Mouse (Mus musculus): ENCODE measurements around the gene Cyp1a1. TPM values are rescaled to one million over a fixed set of nuclear protein-coding genes. Genes with fewer than 3 reads are reported as not detected.

Gene Cyp1a1
- under 1 TPM; 0.12 to 0.15 TPM for total RNA-seq (2021)

GRCm38 (mm10) chr9:57687751-57688150 is at the start of gene Cyp1a1:
TSS of gene Cyp1a1 (plus strand) at chr9:57687928.
- no peak for DNase-seq

GRCm38 (mm10) chr9:57638651-57639459 is 48.9 kb upstream of the Cyp1a1 start:
- DNase-seq = no peak

- no peak for DNase-seq
Observed at GRCm38 (mm10) chr9:57639661-57640328, 47.9 kb upstream of the Cyp1a1 start.

GRCm38 (mm10) chr9:57640384-57640783 is 47.3 kb upstream of the Cyp1a1 start:
- DNase-seq = no peak

- DNase-seq = no peak
Observed at GRCm38 (mm10) chr9:57641022-57641421, 46.7 kb upstream of the Cyp1a1 start.

- DNase-seq = no peak
Observed at GRCm38 (mm10) chr9:57641775-57642550, 45.8 kb upstream of the Cyp1a1 start.

GRCm38 (mm10) chr9:57643169-57643855 is 44.4 kb upstream of the Cyp1a1 start:
- no peak for DNase-seq

GRCm38 (mm10) chr9:57643856-57644180 is 43.9 kb upstream of the Cyp1a1 start:
- DNase-seq = no peak

- DNase-seq = no peak
Observed at GRCm38 (mm10) chr9:57644442-57644943, 43.2 kb upstream of the Cyp1a1 start.

GRCm38 (mm10) chr9:57644944-57645893 is 42.5 kb upstream of the Cyp1a1 start:
- DNase-seq = peak; percentile 89 to 91

- DNase-seq = no peak
Observed at GRCm38 (mm10) chr9:57646551-57647103, 41.1 kb upstream of the Cyp1a1 start.

GRCm38 (mm10) chr9:57647286-57648108 is 40.2 kb upstream of the Cyp1a1 start:
- no peak for DNase-seq

GRCm38 (mm10) chr9:57650130-57650785 is 37.5 kb upstream of the Cyp1a1 start:
- no peak for DNase-seq

- DNase-seq = no peak
Observed at GRCm38 (mm10) chr9:57650786-57651311, 36.9 kb upstream of the Cyp1a1 start.

- DNase-seq = no peak
Observed at GRCm38 (mm10) chr9:57652351-57652750, 35.4 kb upstream of the Cyp1a1 start.

- no peak for DNase-seq
Observed at GRCm38 (mm10) chr9:57652855-57653254, 34.9 kb upstream of the Cyp1a1 start.

GRCm38 (mm10) chr9:57653283-57653682 is 34.4 kb upstream of the Cyp1a1 start, which contains the start of gene Csk:
TSS of gene Csk (minus strand) at chr9:57653631.
- no peak for DNase-seq

GRCm38 (mm10) chr9:57654966-57655365 is 32.8 kb upstream of the Cyp1a1 start:
- no peak for DNase-seq

- DNase-seq = peak; percentile 92 to 94
Observed at GRCm38 (mm10) chr9:57655749-57656148, 32.0 kb upstream of the Cyp1a1 start.
